Mouse (Mus musculus) cerebral cortex, adult 2 months (tissue): ENCODE measurements around the gene Armc6.

Experiments used
- WGBS: fragments of 180-500 bp; shearing (Covaris S2); methylation state at CpG from one replicate; pipeline ENCODE4 v1.1.7; 2018; 5-methylcytosine and 5-hydroxymethylcytosine counted together

Gene Armc6

GRCm38 (mm10) chr8:70227997-70228396 lies 6.3 kb downstream of the Armc6 start:
- 56% methylated on average over 4 of the region's 4 CpGs for WGBS

- 40% methylated on average over 6 of the region's 6 CpGs for WGBS
Observed at GRCm38 (mm10) chr8:70223341-70223740, 10.9 kb downstream of the Armc6 start.

DNA sequence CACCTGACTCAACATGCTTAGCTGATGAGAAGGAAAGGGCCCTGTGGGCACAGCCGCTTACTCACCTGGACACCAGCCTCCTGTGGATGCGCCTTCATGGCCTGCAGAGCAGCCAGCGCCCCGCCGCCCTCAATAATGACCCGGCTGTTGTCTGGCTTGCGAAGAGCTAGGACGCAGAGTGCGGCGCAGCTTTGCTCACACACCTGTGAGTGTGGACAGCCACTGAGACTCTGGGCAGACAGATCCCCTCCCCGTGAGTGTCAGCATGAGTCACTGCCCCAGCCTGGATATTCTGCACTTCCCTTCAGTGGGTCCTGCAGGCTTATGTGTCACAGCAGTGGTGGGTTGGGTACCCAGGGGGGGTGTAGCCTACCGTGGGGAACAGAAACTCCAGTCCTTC lies 12.2 kb downstream of the Armc6 start:
- 88% methylated on average over 12 of the region's 12 CpGs for WGBS

DNA sequence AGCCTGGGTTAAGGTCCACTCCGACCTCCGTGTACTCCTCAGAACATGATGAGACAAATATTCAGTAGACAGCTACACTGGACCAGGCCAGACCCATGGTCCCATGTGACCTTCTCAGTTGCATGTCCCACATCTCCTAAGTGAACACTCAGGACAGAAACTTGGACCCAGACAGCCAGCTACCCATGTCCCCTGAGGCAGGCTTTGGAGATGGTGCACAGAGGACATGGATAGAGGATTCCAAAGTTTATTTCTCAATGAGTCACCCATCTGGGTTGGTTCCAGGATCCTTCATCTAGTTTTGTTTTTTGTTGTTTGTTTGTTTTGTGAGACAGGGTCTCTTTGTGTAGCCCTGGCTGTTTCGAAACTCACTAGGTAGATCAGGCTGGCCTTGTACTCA lies 13.4 kb downstream of the Armc6 start:
- WGBS, result 91% methylated on average over 3 of the region's 3 CpGs

- WGBS, result 82% methylated on average over 8 of the region's 8 CpGs
Observed at GRCm38 (mm10) chr8:70220236-70220840, 13.9 kb downstream of the Armc6 start.

- WGBS, result 44% methylated on average over 5 of the region's 5 CpGs
Observed at GRCm38 (mm10) chr8:70219107-70219684, 15.1 kb downstream of the Armc6 start.

DNA sequence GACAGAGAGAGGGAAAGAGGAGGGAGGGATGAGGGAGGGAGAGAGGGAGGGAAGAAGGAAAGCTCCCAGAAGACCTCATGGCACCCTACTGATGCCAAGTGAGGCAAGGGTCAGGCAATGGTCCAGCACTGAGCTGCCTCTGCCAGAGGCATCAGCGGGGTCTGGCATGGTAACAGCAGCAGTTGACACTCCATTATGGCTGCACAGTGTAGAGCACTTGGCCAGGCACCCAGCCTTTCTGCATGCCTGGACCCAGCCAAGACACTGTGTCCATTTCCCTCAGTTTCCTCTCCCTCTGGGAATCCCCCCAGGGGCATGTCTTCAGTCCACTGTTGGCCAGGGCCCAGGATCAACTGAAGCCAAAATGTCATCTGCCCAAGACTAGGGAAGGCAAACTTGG lies 17.7 kb downstream of the Armc6 start:
- 62% methylated on average over 1 of the region's 1 CpGs for WGBS

GRCm38 (mm10) chr8:70216161-70216560 lies 18.1 kb downstream of the Armc6 start:
- WGBS, result 64% methylated on average over 3 of the region's 3 CpGs

- 77% methylated on average over 5 of the region's 5 CpGs for WGBS
Observed at GRCm38 (mm10) chr8:70215092-70215491, 19.2 kb downstream of the Armc6 start.

- 76% methylated on average over 3 of the region's 3 CpGs for WGBS
Observed at GRCm38 (mm10) chr8:70214411-70214810, 19.9 kb downstream of the Armc6 start.

DNA sequence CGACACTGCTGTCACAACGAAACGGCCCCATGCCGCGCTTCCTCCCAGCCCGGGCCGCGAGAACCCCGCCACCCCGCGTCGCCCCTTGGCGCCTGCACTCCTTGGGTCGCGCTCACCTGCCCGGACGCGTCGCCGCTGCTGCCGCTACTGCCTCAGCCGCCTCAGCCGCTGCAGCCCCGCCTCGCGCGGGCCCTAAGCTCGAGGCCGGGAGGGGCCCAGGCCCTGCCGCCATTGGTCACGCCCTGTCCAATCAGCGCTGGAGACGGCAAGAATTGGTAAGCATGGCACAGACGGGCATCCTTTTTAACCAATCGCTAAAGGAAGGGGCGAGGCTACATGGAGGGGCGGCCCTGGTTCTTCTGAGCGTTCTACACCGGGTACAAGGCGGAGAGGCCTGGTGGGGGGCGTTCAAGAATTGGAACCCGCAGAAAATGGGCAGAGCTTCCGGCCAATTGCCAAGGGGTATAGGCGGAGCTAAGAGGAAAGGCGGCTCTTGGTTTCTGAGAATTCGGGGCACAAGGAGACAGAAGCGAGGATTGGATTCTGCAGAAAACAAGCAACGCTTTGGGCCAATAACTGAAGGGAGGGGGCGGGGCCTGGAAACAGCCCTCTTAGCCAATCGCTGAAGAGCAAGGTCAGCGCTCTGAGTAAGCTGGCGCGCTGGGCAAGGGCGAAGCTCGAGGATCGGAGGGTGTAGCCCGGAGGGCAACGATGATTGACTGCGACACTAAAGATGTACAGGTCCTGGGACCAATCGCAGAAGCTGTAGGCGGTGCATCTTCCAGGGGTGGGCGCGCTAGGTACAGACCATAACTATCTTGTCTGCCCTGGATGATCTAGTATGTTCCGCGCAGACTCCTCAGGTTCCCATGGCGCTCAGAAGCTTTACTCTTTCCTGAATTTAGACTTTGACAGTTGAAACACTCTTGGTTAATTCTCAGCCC lies 21.9 kb downstream of the Armc6 start, which contains the start of gene Slc25a42:
Slc25a42 (minus strand) TSS at position 194 of the 944 bp plus-strand sequence.
- under 1% methylated on average over 66 of the region's 66 CpGs for WGBS

DNA sequence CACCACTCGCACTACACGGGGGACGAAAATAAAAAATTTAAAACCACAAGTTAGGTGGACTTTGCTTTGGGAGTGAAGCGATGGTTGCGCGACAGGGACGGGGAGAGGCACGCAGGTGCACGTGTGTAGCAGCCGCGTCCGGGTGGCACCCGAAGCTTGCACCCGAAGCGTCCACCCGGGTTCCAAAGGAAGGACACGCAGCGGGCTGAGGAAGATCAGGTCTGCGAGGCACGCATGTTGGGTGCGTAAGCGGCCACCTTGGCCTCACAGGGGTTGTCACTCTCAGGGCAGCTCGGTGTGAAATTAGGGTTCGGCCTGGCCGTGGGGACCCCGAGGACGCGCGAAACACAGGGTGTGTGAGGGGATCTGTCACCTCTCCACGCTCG lies 22.5 kb downstream of the Armc6 start:
- under 1% methylated on average over 31 of the region's 31 CpGs for WGBS

- 46% methylated on average over 1 of the region's 1 CpGs for WGBS
Observed at GRCm38 (mm10) chr8:70211275-70211674, 23.0 kb downstream of the Armc6 start.

GRCm38 (mm10) chr8:70210538-70210937 lies 23.7 kb downstream of the Armc6 start:
- WGBS, result 20% methylated on average over 8 of the region's 8 CpGs

GRCm38 (mm10) chr8:70208130-70208529 lies 26.1 kb downstream of the Armc6 start:
- WGBS, result 72% methylated on average over 1 of the region's 1 CpGs

GRCm38 (mm10) chr8:70204757-70205156 lies 29.5 kb downstream of the Armc6 start:
- 29% methylated on average over 1 of the region's 1 CpGs for WGBS

GRCm38 (mm10) chr8:70203072-70203471 lies 31.2 kb downstream of the Armc6 start:
- WGBS, result 60% methylated on average over 4 of the region's 4 CpGs

DNA sequence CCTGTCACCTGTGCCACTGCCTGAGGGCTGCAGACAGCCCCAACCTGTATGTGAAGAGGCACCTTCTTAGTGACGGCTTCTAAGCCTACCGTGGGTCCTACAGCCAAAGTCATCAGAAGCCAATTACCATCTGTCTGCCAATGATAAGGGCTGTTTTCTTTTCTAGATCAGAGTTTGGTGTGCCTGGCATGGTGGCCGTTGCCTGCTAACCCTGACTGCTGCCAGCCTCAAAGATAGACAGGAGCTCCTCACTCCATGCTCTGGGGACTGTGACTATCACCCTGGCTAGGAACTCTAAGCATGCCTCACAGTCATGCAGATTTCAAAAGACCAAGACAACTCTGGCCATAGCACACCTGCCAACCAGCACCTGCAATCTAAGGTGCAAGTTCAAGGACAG lies 32.8 kb downstream of the Armc6 start:
- 66% methylated on average over 3 of the region's 3 CpGs for WGBS

DNA sequence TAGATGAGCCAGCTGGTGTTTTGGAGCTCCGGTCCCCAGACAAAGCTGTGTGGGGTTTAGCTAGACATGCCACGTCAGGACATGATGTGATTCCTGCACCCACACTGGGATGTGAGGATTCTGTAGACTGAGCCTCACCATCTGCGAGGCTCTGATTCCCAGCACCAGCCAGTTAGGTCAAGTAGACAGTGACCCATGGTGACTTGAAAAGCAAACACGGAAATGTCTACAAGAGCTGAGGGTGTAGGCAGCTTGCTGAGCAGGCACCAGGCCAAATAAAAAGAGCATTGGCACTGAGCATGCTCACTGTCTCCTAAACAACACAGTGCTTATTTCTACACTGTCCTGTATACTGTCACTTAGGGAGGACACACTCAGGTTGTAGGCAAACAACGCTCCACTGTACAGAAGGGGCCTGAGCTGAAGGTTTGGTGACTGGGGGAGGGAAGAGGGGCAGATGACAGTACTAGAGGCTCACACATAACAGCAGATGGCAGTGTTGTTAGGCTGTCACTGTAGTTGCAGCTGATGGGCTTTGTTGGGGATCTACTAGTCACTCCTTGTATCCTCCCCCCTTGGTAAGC lies 34.1 kb downstream of the Armc6 start:
- WGBS, result 11% methylated on average over 5 of the region's 5 CpGs

DNA sequence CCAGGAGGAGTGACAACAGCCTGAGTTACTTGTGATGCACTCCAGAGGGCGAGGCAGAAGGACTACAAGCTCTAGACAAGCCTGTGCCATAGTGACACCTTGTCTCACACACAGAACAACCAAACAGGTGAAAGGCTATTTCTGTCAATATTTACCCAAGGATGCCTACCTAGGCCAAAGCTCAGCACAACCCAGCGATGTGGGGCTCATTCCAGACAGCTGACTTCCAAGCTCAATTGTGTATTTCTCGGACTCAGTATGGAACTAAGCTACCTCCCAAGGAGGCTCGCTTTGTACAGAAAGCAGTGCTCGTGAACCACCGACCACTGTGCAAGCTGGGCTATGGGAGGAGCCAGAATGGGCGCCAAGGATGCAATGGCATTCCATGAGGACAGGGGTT lies 36.7 kb downstream of the Armc6 start:
- WGBS, result 70% methylated on average over 7 of the region's 7 CpGs

DNA sequence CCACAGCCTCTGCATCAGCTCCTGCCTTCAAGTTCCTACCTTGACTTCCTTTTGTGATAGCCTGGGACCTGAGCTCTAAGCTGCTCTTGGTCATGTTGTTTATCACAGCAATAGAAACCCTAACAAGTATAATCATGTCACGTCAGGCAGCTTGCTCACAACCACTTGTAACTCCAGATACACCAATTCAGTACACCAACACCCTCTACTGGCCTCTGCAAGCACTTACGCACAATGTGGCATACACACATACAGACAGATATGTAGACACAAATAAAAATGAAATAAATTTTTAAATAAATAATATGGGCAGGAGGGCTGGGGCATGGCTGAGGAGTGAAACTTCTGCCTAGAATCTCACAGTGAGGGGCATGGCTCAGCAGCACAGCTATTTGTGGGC lies 38.5 kb downstream of the Armc6 start:
- 92% methylated on average over 2 of the region's 2 CpGs for WGBS

DNA sequence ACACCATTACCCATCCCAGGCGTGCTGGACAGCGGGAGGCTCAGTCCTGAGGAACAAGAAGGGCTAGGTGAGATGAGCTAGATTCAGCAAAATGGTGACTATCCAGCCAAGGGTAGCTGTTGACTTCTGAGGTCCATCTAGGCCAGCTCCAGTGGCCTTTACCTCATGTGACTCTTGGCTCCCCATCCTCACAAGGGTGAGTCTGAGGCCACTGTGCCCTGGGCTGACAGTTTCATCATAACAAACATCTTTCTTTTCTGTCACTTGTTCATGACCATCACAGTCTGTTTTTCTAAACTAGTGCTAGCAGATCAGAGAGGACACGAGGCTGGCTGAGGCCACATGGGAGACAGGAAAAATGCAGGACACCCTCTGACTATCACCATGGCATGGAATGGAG lies 40.1 kb downstream of the Armc6 start:
- WGBS, result 91% methylated on average over 3 of the region's 3 CpGs
